Mouse (Mus musculus) lung, embryonic 15.5 days (tissue): Measurements from ENCODE around the gene Masp2. TPM values are rescaled to one million over a fixed set of nuclear protein-coding genes. Genes with fewer than 3 reads are reported as not detected.

Source experiments
- ATAC-seq: fragments of 200-750 bp; cut with Nextera tagmentation; 2 replicates; pipeline ENCODE4 v1.8.0; 2017; ENCODE audit warnings: moderate number of reproducible peaks, borderline replicate concordance; ENCODE audit not compliant: low FRiP score, low TSS enrichment; ENCODE audit errors: extremely low read depth
- H3K27ac ChIP-seq: fragments of 300-500 bp; sonication (generic); 2 replicates; pipeline ENCODE4 v1.5.1; 2015; ENCODE audit warnings: moderate library complexity, mild to moderate bottlenecking, inconsistent platforms
- H3K27me3 ChIP-seq: fragments of 300-500 bp; sonication (generic); 2 replicates; pipeline ENCODE4 v1.6.1; 2015; ENCODE audit warnings: inconsistent platforms
- H3K36me3 ChIP-seq: fragments of 300-500 bp; sonication (generic); 2 replicates; pipeline ENCODE4 v1.6.1; 2015; ENCODE audit warnings: inconsistent platforms
- H3K4me1 ChIP-seq: fragments of 300-500 bp; sonication (generic); 2 replicates; pipeline ENCODE4 v1.6.1; 2015; ENCODE audit warnings: inconsistent platforms
- H3K4me2 ChIP-seq: fragments of 300-500 bp; sonication (generic); 2 replicates; pipeline ENCODE4 v1.6.1; 2015; ENCODE audit warnings: inconsistent platforms, mild to moderate bottlenecking, moderate library complexity
- H3K4me3 ChIP-seq: fragments of 300-500 bp; sonication (generic); 2 replicates; pipeline ENCODE4 v1.5.1; 2015; ENCODE audit warnings: mild to moderate bottlenecking, inconsistent platforms
- H3K9ac ChIP-seq: fragments of 300-500 bp; sonication (generic); 2 replicates; pipeline ENCODE4 v1.6.1; 2015; ENCODE audit warnings: inconsistent platforms
- H3K9me3 ChIP-seq: fragments of 300-500 bp; sonication (generic); 2 replicates; pipeline ENCODE4 v1.6.1; 2016; ENCODE audit warnings: inconsistent platforms
- WGBS: fragments of 180-500 bp; shearing (Covaris S2); methylation state at CpG from one replicate; pipeline ENCODE4 v1.1.7; 2015; 5-methylcytosine and 5-hydroxymethylcytosine counted together
- polyA plus RNA-seq: library from polyadenylated mRNA; unstranded; fragments of >200 nt; fragmentation: Nextera tagmentation; extraction: Ambion mirVana; gene quantifications from 2 replicates; pipeline ENCODE4 v1.2.1, GENCODE M21; 2015

Masp2 gene
- polyA plus RNA-seq, 1 experiment from 2014 or later, result 0.21 TPM

GRCm38 (mm10) chr4:148623609-148624008 is 21.3 kb downstream of the Masp2 start:
- Histone ChIP-seq H3K4me1 (peaks cover 41% of the 10 kb centered on the region), H3K9ac (no peak overlapping the region), H3K4me2 (0 out of 2 replicates have a peak overlapping the region, but pooled peaks have one; percentile 0), H3K36me3 (peaks cover 62% of the 10 kb centered on the region), H3K27me3 (no peaks in the 10 kb centered on the region), H3K27ac (no peak overlapping the region), H3K9me3 (no peaks in the 10 kb centered on the region), H3K4me3 (no peak overlapping the region)
- ATAC-seq, result no peak
- WGBS, result 80% methylated on average over 4 of the region's 4 CpGs

- ATAC-seq, result no peak
- 71% methylated on average over 10 of the region's 10 CpGs for WGBS
- peak overlapping the region; percentile 95 for H3K9ac ChIP-seq
- peak overlapping the region; percentile 77 for H3K4me3 ChIP-seq
- no peaks in the 10 kb centered on the region for H3K27me3 ChIP-seq
- H3K4me2 ChIP-seq, result peak overlapping the region; percentile 80
- no peaks in the 10 kb centered on the region for H3K9me3 ChIP-seq
- peaks cover 48% of the 10 kb centered on the region for H3K36me3 ChIP-seq
- H3K4me1 ChIP-seq, result peaks cover 38% of the 10 kb centered on the region
- H3K27ac ChIP-seq, result no peak overlapping the region
Measured at GRCm38 (mm10) chr4:148625010-148625409, 22.7 kb downstream of the Masp2 start.

- Histone ChIP-seq H3K4me1 (peaks cover 32% of the 10 kb centered on the region), H3K27me3 (no peaks in the 10 kb centered on the region), H3K36me3 (peaks cover 41% of the 10 kb centered on the region), H3K9me3 (no peaks in the 10 kb centered on the region), H3K9ac (peak overlapping the region; percentile 95), H3K27ac (peak overlapping the region; percentile 88), H3K4me2 (peak overlapping the region; percentile 80), H3K4me3 (peak overlapping the region; percentile 77)
- ATAC-seq, result peak; percentile 66
- under 1% methylated on average over 57 of the region's 57 CpGs for WGBS
Measured at GRCm38 (mm10) chr4:148625756-148626622, 23.6 kb downstream of the Masp2 start.

GRCm38 (mm10) chr4:148626623-148627185 is 24.4 kb downstream of the Masp2 start, which contains the start of gene Tardbp:
TSS of gene Tardbp (minus strand) at chr4:148627019.
- peak within 1 kb of the TSS; percentile 88 for H3K27ac ChIP-seq
- ATAC-seq, result peak; percentile 96
- peak within 1 kb of the TSS; percentile 77 for H3K4me3 ChIP-seq
- peaks cover 34% of the 10 kb centered on the region for H3K36me3 ChIP-seq
- H3K4me2 ChIP-seq, result peak within 1 kb of the TSS; percentile 80
- H3K9me3 ChIP-seq, result no peaks in the 10 kb centered on the region
- peaks cover 31% of the 10 kb centered on the region for H3K4me1 ChIP-seq
- no peaks in the 10 kb centered on the region for H3K27me3 ChIP-seq
- H3K9ac ChIP-seq, result peak within 1 kb of the TSS; percentile 95
- under 1% methylated on average over 51 of the region's 51 CpGs for WGBS

- 58% methylated on average over 3 of the region's 3 CpGs for WGBS
- Histone ChIP-seq H3K4me1 (peaks cover 30% of the 10 kb centered on the region), H3K9ac (peak overlapping the region; percentile 11; the same call in 1 of the 2 replicates), H3K9me3 (no peaks in the 10 kb centered on the region), H3K36me3 (peaks cover 29% of the 10 kb centered on the region), H3K4me3 (peak overlapping the region; percentile 77), H3K27ac (no peak overlapping the region), H3K4me2 (peak overlapping the region; percentile 80), H3K27me3 (no peaks in the 10 kb centered on the region)
- peak; percentile 8; the same call in 1 of the 2 replicates for ATAC-seq
Measured at GRCm38 (mm10) chr4:148627246-148627645, 24.9 kb downstream of the Masp2 start.

GRCm38 (mm10) chr4:148632013-148632692 is 29.8 kb downstream of the Masp2 start:
- Histone ChIP-seq H3K4me3 (no peak overlapping the region), H3K27ac (peak overlapping the region; percentile 79), H3K27me3 (no peaks in the 10 kb centered on the region), H3K4me1 (peaks cover 7% of the 10 kb centered on the region), H3K9ac (no peak overlapping the region), H3K36me3 (no peaks in the 10 kb centered on the region), H3K9me3 (no peaks in the 10 kb centered on the region), H3K4me2 (no peak overlapping the region)
- WGBS, result 44% methylated on average over 3 of the region's 3 CpGs
- no peak; the same call in 1 of the 2 replicates for ATAC-seq

GRCm38 (mm10) chr4:148633395-148634061 is 31.2 kb downstream of the Masp2 start:
- Histone ChIP-seq H3K4me2 (no peak overlapping the region), H3K4me1 (0 out of 2 replicates have a peak, but pooled peaks cover 9% of the 10 kb centered on the region), H3K9me3 (no peaks in the 10 kb centered on the region), H3K27ac (peak overlapping the region; percentile 15; the same call in 1 of the 2 replicates), H3K36me3 (no peaks in the 10 kb centered on the region), H3K27me3 (no peaks in the 10 kb centered on the region), H3K4me3 (no peak overlapping the region), H3K9ac (no peak overlapping the region)
- WGBS, result 52% methylated on average over 2 of the region's 2 CpGs
- no peak for ATAC-seq

GRCm38 (mm10) chr4:148635309-148635708 is 33.0 kb downstream of the Masp2 start:
- Histone ChIP-seq H3K4me1 (0 out of 2 replicates have a peak, but pooled peaks cover 9% of the 10 kb centered on the region), H3K4me2 (no peak overlapping the region), H3K36me3 (no peaks in the 10 kb centered on the region), H3K27ac (no peak overlapping the region), H3K9ac (no peak overlapping the region), H3K9me3 (no peaks in the 10 kb centered on the region), H3K4me3 (no peak overlapping the region), H3K27me3 (no peaks in the 10 kb centered on the region)
- 60% methylated on average over 2 of the region's 2 CpGs for WGBS
- no peak for ATAC-seq

- Histone ChIP-seq H3K36me3 (no peaks in the 10 kb centered on the region), H3K9me3 (no peaks in the 10 kb centered on the region), H3K4me2 (no peak overlapping the region), H3K27me3 (no peaks in the 10 kb centered on the region), H3K4me3 (no peak overlapping the region), H3K4me1 (0 out of 2 replicates have a peak, but pooled peaks cover 8% of the 10 kb centered on the region), H3K9ac (no peak overlapping the region), H3K27ac (no peak overlapping the region)
- ATAC-seq, result no peak
- WGBS, result 37% methylated on average over 9 of the region's 9 CpGs
Measured at GRCm38 (mm10) chr4:148638302-148638701, 35.9 kb downstream of the Masp2 start.

- Histone ChIP-seq H3K27me3 (no peaks in the 10 kb centered on the region), H3K36me3 (no peaks in the 10 kb centered on the region), H3K9me3 (no peaks in the 10 kb centered on the region), H3K4me1 (peaks cover 18% of the 10 kb centered on the region; the same call in 1 of the 2 replicates), H3K4me3 (no peak overlapping the region), H3K27ac (no peak overlapping the region), H3K9ac (no peak overlapping the region), H3K4me2 (no peak overlapping the region)
- no peak for ATAC-seq
- WGBS, result 85% methylated on average over 2 of the region's 2 CpGs
Measured at GRCm38 (mm10) chr4:148639455-148639854, 37.1 kb downstream of the Masp2 start.

- H3K36me3 ChIP-seq, result no peaks in the 10 kb centered on the region
- H3K9me3 ChIP-seq, result no peaks in the 10 kb centered on the region
- H3K4me3 ChIP-seq, result no peak overlapping the region
- no peaks in the 10 kb centered on the region for H3K27me3 ChIP-seq
- no peak overlapping the region for H3K27ac ChIP-seq
- H3K9ac ChIP-seq, result no peak overlapping the region
- H3K4me2 ChIP-seq, result no peak overlapping the region
- peaks cover 18% of the 10 kb centered on the region; the same call in 1 of the 2 replicates for H3K4me1 ChIP-seq
- no peak for ATAC-seq
- 68% methylated on average over 5 of the region's 5 CpGs for WGBS
Measured at GRCm38 (mm10) chr4:148641121-148641520, 38.8 kb downstream of the Masp2 start.
